Mouse (Mus musculus) adrenal gland, postnatal 25 days (tissue): Measurements from ENCODE around the gene Dock2. TPM values are rescaled to one million over a fixed set of nuclear protein-coding genes. Genes with fewer than 3 reads are reported as not detected.
"Not testable (repeated sequence)": the region's sequence is repeated elsewhere in the genome, so short reads cannot be mapped to it uniquely, and the experiment has no call there.

Experiments used
- DNase-seq: peaks from one replicate; pipeline ENCODE4 v3.0.0; 2021; ENCODE audit warnings: mixed read lengths
- long read RNA-seq: library from polyadenylated mRNA; stranded (forward); transcript quantifications from one replicate; pipeline ENCODE4 v2.0.0, GENCODE M21; 2021
- total RNA-seq: library from RNA; stranded (reverse); gene quantifications from 2 replicates; pipeline ENCODE4 v1.2.3, GENCODE M21; 2021

The Dock2 gene
- total RNA-seq: 1.2 and 2.2 TPM in 2 replicates
- long read RNA-seq, partial matches to known transcripts: 0 of 4 reads
- long read RNA-seq, other reads (novel, unspliced or antisense): 2 of 4 reads

DNA sequence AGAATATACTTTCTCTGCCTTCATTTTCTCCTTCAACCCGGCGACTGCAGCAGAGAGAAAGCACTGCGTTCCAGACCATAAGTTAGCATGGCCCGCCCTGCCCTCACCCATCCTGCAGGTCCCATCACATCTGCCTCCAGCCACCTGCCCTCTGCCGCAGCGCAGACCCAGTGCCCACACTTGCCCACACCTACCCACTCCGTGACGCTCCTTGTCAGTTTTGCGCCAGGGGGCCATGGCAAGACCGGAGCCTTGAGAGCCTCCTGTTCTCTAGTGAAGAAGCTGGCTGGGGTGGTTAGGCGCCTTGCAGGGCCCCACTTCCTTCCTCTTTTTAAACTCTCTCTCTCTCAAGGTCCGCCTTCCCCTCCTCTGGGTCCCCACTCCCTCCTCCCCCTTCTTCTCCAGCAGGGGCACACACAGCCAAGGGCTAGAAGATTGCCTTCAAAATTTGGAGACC, at the start of gene Dock2:
Dock2 (minus strand) TSS at position 306 of the 457 bp plus-strand sequence.
- no peak for DNase-seq

DNA sequence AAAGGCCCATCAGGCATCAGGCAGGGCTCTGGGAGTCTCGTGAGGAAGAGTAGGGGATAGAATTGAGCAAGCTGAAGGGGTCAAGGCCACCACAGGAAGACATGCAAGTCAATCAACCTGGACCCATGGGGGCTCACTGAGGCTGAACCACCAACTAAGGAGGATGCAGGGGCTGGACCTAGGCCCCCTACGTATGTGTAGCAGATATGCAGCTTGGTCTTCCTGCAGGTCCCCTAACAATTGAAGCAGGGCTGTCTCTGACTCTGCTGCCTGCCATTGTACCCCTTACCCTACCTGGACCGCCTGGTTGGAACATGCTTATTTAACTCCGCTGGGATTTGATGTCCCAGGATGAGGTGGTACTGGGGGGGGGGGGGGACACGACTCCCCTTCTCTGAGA, 49.0 kb upstream of the Dock2 start:
- no peak for DNase-seq

DNA sequence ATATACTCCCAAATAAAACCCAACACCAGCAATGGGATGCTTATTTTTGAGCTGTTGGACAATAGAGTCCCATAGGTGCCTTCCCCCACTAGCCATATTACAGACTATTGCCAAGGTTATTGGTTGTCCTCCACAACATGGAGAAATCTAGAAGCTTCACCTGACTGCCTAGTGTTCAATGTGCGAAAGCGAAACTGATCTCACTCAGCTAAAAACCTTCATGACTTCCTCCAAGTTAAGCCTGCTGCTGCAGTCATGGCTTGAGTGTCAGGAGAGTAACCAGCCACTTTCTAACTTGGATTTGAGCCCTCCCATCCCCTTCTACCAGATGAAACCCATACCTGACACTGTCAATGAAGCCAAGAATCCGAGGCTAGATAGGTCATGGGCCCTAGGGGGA, 44.1 kb upstream of the Dock2 start:
- no peak for DNase-seq

DNA sequence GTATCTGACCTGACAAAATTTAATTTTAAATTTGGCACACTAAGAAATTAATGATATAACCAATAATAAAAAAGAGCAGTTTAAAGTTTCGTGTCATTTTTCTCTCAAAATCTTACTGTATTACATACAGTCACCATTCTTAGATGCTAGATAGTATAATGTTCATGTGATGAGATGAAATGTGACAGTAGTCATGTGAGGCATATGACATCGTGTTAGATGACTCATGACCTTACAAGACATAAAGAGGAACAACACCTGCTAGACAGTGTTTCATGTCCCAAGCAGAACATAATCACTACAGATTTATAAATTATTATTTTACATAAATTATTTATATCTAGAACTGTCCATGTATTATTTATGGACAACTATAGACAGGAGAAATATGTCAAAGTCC, 43.2 kb upstream of the Dock2 start:
- DNase-seq: no peak

DNA sequence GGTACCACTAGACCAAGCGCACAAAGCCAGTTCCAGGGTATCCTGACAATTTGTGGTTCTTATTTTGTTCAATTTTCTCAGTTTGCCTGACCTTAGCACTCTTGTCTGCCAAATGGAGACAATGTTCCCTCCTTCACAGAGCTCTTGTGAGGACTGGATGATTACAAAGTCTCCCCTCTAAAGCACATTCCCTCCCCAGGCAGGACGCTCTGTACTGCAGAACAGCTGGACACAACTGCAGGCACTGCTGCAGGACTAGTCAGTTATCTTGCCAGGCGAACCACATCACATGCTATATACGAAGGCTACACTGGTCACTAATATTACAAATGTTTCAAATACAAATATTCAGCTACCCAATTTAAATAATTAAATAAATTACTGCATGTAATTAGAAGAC, 41.1 kb upstream of the Dock2 start:
- DNase-seq: no peak

DNA sequence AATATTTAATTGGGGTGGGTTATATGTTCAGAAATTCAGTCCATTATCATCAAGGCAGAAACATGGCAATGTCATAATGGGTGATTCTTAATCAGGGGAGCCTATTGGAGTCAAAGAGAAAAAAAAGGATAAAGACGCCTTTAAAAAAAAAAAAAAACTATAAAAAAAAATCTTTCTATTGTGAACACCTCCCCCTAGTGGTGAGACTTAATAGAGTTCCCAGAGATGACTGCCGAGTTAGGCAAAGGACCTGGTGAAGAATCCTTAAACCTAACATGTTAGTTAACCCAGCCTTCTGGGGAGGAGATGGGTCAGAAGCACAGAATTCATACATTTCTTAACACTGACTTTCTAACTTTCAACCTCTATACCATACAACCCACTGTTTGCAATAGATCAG, 31.1 kb upstream of the Dock2 start:
- DNase-seq: no peak

DNA sequence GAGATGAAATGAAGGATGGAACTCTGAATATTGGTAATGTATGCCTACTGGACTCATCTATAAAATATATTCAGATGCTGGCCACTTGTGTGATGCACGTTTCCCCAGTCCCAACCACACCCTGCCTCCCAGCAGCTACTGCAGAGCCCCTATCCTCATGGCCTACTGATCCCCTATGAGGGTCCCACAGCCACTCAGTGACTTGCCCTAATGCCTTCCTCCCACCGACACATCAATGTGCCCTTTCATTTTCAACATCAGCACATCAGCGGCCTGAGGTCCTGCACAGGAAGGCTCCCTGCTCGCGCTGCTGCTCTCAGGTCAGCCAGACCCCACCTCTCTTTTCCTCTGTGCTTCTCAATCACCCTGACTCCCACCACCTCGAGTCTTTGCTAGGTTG, 30.6 kb upstream of the Dock2 start:
- no peak for DNase-seq

DNA sequence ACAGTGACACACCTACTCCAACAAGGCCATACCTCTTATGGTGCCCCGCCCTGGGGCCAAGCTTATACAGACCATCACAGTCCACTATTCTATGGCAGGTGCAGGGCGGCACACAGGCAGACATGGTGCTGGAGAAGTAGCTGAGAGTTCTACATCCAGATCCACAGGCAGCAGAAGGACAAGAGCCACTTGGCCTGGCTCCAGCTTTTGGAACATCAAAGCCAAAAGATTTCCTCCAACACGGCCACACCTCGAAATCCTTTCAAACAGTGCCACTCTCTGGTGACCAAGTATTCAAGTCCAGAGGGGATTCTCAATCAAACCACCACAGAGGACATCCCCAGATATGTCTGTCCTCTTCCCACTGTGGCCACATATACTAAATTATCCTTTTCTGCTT, 21.3 kb upstream of the Dock2 start:
- not testable (repeated sequence) for DNase-seq

DNA sequence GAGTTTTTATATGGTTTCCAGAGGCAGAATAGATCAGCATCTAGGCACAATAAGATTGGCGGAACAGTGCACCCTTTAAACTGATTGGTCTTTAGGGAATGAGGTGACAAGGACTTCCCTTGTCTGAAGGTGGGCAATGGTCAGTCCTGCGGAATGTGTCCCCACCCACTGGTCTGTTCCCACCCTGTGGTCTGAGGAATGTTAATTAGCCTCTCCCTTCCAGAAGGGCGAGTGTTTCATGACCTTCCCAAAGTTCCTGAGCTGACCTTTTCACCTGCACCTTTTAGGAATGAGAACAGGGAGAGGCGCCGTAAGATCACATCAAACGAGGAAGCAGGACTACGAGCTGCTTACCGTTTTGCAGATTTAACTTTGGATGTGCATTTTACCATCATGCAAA, 14.4 kb upstream of the Dock2 start:
- DNase-seq: not testable (repeated sequence)

DNA sequence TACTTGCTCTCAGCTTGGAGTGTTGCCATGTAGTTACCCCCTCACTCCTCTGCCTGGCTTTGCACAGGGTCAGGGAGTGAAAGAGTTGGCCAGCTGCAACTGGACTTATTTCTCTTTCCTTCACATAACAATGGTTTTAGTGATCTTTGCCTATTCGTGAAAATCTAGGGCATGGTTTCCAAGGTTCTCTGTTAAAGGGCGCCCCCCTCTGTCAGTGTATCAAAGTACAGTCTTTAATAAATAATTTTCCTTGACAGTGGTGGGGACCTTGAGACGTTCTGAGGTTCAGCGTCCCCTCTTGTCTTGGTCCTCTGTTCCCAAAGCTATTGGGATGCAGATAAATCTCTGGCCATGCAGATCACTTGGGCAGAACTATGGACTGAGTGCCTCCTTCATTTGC, 12.4 kb upstream of the Dock2 start:
- no peak for DNase-seq

DNA sequence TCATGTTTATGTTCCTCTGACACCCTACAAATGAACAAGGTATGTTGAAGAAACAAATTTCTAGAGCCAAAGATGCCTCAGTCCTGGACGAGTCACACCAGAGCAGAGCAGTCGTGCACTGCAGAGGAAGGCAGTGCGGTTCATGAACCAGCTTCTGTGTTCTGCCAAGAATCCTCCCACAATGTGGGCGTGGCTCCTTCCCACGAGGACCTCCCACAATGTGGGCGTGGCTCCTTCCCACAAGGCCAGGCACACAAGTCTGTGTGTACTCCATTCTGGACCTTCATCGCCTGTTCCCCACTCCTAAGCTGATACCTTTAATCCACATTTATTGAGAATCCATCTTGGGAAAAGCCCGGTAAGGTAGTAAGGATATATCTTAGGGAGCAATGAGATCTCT, 8.2 kb upstream of the Dock2 start:
- DNase-seq: no peak

DNA sequence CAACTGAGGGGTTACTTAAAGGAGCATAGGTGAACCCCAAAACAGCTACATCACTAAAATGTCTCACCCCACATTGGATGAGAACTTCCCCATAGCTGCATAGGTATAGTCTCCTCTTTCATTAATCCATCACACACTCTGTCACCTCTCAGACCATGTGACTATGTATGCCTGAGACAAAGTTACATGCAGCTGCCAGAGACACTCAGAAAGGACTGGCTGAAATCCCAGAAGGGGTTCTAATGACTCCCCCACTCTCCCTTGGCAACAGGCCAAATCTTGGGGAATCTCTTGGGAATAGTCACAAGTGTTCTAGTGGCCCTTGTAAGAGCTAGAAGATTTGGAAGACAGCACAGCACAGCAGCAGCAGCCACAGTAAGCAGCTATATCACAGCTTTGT, 1.2 kb upstream of the Dock2 start:
- DNase-seq: no peak

DNA sequence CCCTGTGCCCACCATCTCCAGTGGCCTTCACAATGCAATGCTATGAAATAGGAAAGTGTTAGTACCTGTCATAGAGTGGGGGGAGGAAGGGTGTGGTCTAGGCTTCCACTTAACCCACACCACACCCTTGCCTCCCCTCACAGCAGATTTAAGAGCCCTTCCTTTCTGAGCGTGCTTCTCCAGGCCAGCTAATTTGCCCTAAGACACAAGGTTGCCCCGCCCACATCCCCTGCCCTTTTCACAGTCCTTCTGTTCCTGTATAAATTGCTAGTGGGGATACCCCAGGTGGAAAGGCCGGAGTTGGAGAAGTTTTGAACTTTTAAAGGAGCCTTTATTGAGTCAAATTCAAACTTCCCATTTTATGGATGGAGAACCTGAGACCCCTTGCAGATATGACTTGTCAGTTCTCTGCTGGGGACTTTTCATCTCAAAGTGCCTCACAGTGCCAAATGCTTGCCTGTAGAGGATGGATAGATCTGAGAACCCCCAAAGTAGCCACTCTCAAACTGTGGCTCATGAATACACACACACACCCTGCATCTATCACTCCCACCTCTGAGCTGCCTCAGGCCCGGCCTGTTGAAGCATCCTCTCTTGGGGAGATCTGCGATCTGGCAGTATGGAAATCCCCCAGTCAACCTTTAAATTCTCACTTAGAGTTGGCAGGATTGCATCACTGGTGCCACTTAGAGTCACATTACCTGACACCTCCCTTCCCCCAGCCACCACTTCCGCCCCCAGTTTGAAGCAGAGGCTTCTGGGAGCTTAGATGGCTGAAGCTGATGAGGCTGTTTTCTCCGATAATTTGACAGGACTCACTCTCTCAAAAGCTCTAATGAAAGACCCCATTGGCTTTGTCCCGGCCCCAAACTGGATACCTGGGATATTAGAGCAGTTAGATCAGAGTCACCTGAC, 919 bp downstream of the Dock2 start:
- DNase-seq: no peak

DNA sequence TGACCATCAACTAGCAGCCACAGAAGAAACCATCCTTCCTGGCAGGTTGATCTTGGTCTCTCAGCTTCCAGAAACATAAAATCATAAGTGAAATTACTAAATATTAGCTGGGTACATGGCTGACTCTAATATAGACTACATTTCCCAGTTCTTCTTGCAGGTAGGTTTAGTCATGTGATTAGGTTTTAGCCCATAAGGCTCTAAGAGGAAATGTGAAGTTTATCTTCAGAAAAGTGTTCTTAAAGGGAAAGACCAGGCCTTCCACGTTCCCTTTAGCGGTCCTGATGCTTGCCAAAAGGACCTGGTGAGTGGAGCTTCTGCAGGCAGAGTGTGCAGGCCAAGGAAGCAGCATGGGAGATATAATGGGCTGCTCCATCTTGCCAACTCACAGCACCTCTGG, 2.9 kb downstream of the Dock2 start:
- no peak for DNase-seq

DNA sequence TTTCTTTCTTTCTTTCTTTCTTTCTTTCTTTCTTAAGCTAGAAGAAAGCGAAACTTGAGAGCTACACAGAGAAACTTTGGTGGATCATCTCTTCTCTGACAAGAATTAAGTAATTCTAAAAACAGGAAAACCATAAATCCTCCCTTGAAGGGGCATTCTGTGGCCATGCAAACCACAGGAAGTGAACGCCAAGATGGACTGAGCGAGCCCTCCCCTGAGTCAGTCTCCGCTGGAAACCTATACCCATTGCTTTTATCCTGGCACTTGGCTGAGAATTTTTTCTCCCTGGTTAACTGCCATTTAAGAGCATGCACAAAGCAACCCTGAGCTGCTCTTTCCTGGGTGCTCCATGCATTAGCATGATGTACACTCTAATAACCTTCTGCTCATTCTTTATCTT, 3.7 kb downstream of the Dock2 start:
- no peak for DNase-seq

DNA sequence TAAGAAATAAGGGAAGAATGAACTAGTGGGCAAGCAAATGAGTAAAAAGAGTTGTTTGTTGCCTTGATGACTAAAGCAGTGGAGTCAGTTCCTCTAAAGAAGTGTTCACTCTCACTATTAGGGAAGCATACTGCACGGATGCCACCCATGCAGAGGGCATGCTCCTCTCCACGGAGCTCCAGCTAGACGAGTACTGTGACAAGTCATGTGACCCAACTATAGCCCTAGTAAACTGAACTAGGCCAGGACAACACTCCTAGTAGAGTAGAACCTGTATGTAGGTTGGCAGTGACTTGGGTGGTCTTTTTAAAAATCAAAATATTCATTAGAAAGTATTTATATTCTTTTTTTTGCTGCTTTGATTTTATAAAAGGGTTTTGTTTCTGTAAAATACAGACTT, 5.3 kb downstream of the Dock2 start:
- no peak for DNase-seq

DNA sequence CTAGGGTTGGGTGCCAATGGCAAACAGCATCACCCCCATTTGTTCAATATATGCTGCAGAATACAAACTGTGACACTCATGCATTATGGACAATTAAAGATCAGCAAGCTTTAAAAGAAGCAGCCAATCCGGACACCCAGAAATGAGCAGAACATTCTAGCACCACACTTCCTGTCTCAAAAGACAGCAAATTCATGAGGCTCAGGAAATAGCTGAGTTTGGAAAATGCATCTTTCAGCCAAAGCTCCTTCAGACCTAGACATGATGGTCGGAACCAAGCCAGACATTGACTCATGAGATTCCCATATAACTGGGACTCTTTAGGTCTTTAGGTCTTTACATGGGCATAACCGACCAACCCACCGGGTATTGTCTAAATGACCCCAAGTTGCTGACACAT, 6.2 kb downstream of the Dock2 start:
- no peak for DNase-seq

DNA sequence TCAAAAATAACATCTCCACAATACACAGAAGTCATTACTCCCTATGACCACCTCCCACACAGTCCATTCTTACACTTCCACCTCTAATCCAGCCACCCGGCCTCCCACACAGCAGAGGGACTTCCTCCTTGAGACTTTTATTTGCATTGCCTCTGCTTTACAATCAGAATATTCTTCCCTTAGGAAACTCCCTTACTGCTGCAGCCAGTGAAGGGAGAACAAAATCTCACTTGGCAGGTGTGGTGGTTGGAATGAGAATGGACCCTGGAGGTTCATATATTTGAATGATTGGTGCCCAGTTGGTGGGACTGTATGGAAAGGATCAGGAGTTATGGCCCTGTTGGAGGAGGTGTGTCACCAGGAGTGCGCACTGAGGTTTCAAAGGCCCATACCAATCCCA, 7.6 kb downstream of the Dock2 start:
- no peak for DNase-seq

DNA sequence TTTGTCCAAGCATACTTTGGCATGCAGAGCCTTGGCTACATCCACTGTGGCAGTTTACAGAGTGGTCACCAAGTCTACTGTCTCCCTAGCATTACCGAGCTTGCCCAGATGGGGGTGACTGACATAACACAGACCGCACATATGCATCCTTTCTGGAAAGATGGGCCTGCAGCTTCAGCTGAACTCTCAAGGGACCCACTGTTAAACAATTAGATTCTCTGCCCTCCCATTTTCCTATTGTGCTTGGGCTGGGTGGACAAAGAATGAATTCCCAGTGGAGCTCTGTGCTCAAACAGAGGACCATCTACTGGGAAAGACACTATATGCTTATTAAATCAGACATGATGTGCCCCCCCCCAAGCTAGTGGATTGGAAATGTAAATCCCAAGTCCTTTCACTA, 9.1 kb downstream of the Dock2 start:
- no peak for DNase-seq

DNA sequence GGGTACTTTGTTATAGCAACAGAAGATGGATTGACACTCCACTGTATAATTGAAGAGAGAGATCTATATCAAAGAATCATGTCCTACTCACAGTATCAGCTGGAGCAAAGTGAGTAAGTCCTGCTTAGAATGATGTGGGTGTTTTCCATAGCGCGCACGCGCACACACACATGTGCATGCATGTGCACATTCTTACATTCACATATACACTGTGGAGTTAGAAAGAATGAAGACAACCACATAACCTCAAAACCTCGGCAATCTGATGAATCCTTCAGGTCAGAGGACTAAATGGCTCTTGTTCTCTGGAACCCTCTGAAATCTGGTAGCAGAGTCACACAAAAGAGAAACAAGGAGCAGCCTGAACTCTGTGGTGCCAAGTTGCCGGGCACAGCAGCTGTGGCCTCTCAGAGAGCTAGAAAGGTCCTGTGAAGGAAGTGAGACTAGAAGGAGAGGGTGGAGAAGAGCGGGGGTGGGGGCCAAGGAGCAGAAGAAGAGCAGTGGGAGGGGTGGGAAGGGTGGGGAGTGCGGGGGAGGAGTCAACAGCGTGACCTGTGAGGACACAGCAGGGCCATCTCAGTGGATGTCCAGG, 10.3 kb downstream of the Dock2 start:
- no peak for DNase-seq

DNA sequence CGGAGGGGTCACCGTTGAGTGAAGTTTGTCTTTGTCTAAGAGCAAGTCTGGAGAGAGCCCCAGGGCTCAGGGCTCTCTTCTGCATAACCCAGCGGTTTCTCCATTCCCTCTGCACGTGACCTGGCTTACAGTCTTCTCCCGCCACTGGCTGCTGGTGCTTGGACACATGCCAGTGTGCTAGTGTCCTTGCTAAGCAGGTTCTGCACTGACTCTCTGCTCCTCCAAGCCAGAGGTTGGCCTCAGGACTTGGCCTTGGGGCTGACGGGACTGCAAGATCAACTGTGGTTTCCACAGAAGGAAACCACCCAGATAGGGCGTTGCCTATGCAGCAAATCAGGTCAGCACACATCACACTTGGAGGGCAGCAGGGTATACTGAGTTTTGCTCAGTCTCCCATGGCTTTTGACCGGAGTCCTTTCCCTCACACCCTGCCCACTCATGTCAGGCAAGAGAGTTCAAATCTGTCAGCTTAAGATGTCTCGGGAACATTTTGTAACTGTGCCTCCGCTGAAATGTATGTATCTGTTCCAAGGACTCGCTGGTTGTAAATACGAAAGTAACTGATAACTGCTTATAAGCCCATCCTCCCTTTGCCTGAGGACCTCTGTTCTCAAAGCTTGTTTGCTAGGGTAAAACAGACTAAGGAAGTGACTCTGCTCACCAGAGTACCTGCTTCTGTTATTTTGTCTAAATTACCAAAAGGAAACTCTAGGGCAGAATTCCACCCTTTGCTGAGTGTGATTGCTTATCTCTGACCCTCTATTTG, 12.3 kb downstream of the Dock2 start:
- DNase-seq: peak; percentile 80

DNA sequence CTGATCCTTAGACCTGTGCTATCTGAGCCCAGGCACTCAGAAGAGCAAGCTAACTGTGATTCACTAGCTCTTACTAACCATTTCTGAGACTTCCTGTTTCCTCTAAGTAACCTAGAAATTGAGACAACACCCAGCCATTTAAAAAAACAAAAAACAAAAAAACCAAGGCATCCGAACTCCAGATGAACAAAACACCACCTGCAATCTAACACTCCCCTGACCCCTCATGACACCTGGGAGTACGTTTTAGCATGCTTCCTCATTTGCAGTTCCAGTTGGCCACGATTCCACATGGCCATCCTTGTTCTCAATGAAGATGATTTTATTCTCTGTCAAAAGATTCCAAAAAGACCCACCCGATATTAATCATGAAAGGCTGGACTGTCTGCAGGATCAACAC, 13.0 kb downstream of the Dock2 start:
- DNase-seq: no peak

DNA sequence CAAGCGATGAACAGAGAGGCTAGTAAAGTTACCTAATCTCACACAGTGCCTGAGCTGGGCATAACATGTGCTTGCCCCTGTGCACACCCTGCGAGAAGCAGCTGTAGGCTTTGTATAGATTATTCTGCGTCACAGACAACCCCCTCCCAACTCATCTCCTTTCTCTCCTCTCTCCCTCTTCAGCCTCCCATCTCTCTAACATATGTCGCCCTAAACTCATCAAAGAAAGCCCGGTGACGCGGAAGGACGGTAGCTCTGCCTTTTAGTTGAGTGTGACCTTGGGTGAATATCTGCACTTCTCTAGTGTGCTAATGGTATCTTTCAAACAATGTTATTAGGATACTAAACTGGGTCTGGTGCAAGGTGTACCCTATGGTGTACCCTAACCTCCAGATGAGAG, 13.7 kb downstream of the Dock2 start:
- DNase-seq: no peak
